Mouse (Mus musculus) intestine, postnatal 0 days (tissue): ENCODE results near the gene Rnf152. TPM values are rescaled to one million over a fixed set of nuclear protein-coding genes. Genes with fewer than 3 reads are reported as not detected.

Experiments
- ATAC-seq: fragments of 200-750 bp; cut with Nextera tagmentation; 2 replicates; pipeline ENCODE4 v1.8.0; 2017; ENCODE audit warnings: mild to moderate bottlenecking, moderate TSS enrichment, moderate library complexity
- H3K27ac ChIP-seq: fragments of 300-500 bp; sonication (generic); 2 replicates; pipeline ENCODE4 v1.5.1; 2014; ENCODE audit warnings: mild to moderate bottlenecking, low read depth, low read length, moderate library complexity
- H3K27me3 ChIP-seq: fragments of 300-500 bp; sonication (generic); replicated peaks from 2 replicates; pipeline ENCODE4 v1.6.1; 2014; ENCODE audit warnings: low read length, mixed read lengths; ENCODE audit not compliant: control insufficient read depth, insufficient read depth
- H3K36me3 ChIP-seq: fragments of 300-500 bp; sonication (generic); 2 replicates; pipeline ENCODE4 v1.6.1; 2014; ENCODE audit warnings: mild to moderate bottlenecking, moderate library complexity; ENCODE audit not compliant: control insufficient read depth, insufficient read depth
- H3K4me1 ChIP-seq: fragments of 300-500 bp; sonication (generic); replicated peaks from 2 replicates; pipeline ENCODE4 v1.6.1; 2014; ENCODE audit warnings: antibody characterized with exemption, low read length, mixed read lengths; ENCODE audit not compliant: control insufficient read depth, insufficient read depth
- H3K4me2 ChIP-seq: fragments of 300-500 bp; sonication (generic); replicated peaks from 2 replicates; pipeline ENCODE4 v1.6.1; 2014; ENCODE audit warnings: low read depth, mild to moderate bottlenecking, moderate library complexity
- H3K4me3 ChIP-seq: fragments of 300-500 bp; sonication (generic); 2 replicates; pipeline ENCODE4 v1.5.1; 2014; ENCODE audit warnings: low read depth, low read length
- H3K9ac ChIP-seq: fragments of 300-500 bp; sonication (generic); 2 replicates; pipeline ENCODE4 v1.6.1; 2014; ENCODE audit warnings: mild to moderate bottlenecking, low read depth, low read length
- H3K9me3 ChIP-seq: fragments of 300-500 bp; sonication (generic); 2 replicates; pipeline ENCODE4 v1.6.1; 2016; ENCODE audit warnings: mixed run types; ENCODE audit not compliant: control insufficient read depth
- CTCF ChIP-seq: sonication (generic); IDR thresholded peaks from 2 replicates; pipeline ENCODE4 v1.5.1; 2016; ENCODE audit warnings: low read depth, mild to moderate bottlenecking, control low read depth, antibody characterized with exemption, moderate library complexity
- WGBS: fragments of 180-500 bp; shearing (Covaris S2); extraction: QIAGEN DNeasy Blood & Tissue Kit; methylation state at CpG from one replicate; pipeline ENCODE4 v1.1.7; 2014; 5-methylcytosine and 5-hydroxymethylcytosine counted together
- polyA plus RNA-seq: library from polyadenylated mRNA; unstranded; fragments of >200 nt; fragmentation: Nextera tagmentation; extraction: Ambion mirVana; gene quantifications from 2 replicates; pipeline ENCODE4 v1.2.1, GENCODE M21; 2015

Rnf152 gene
- polyA plus RNA-seq, 1 experiment from 2014 or later = 1.8 TPM

GRCm38 (mm10) chr1:105291859-105292258 lies 64.7 kb downstream of the Rnf152 start:
- Histone ChIP-seq H3K27me3 (no peaks in the 10 kb centered on the region), H3K4me2 (no peak overlapping the region), H3K27ac (no peak overlapping the region), H3K4me3 (no peak overlapping the region), H3K9me3 (no peaks in the 10 kb centered on the region), H3K4me1 (no peaks in the 10 kb centered on the region), H3K9ac (no peak overlapping the region), H3K36me3 (no peaks in the 10 kb centered on the region)
- no peak for TF ChIP-seq CTCF
- no peak for ATAC-seq
- 83% methylated on average over 2 of the region's 2 CpGs for WGBS

- ATAC-seq = no peak
- Histone ChIP-seq H3K9me3 (no peaks in the 10 kb centered on the region), H3K9ac (no peak overlapping the region), H3K4me1 (no peaks in the 10 kb centered on the region), H3K27me3 (no peaks in the 10 kb centered on the region), H3K36me3 (peaks cover 7% of the 10 kb centered on the region), H3K4me3 (no peak overlapping the region), H3K27ac (no peak overlapping the region), H3K4me2 (no peak overlapping the region)
- 81% methylated on average over 4 of the region's 4 CpGs for WGBS
- TF ChIP-seq CTCF = no peak
Observed at GRCm38 (mm10) chr1:105287536-105287935, 69.0 kb downstream of the Rnf152 start.

- 88% methylated on average over 5 of the region's 5 CpGs for WGBS
- no peak overlapping the region for H3K27ac ChIP-seq
- H3K4me3 ChIP-seq = no peak overlapping the region
- no peaks in the 10 kb centered on the region for H3K4me1 ChIP-seq
- H3K36me3 ChIP-seq = peaks cover 7% of the 10 kb centered on the region
- ATAC-seq = no peak
- no peaks in the 10 kb centered on the region for H3K27me3 ChIP-seq
- no peak for TF ChIP-seq CTCF
- no peak overlapping the region for H3K9ac ChIP-seq
- no peaks in the 10 kb centered on the region for H3K9me3 ChIP-seq
- no peak overlapping the region for H3K4me2 ChIP-seq
Observed at GRCm38 (mm10) chr1:105286906-105287305, 69.6 kb downstream of the Rnf152 start.

GRCm38 (mm10) chr1:105285001-105285400 lies 71.5 kb downstream of the Rnf152 start:
- no peak for TF ChIP-seq CTCF
- Histone ChIP-seq H3K9ac (no peak overlapping the region), H3K27ac (no peak overlapping the region), H3K4me2 (no peak overlapping the region), H3K36me3 (peaks cover 7% of the 10 kb centered on the region), H3K4me1 (no peaks in the 10 kb centered on the region), H3K9me3 (no peaks in the 10 kb centered on the region), H3K4me3 (no peak overlapping the region), H3K27me3 (no peaks in the 10 kb centered on the region)
- ATAC-seq = no peak
- 66% methylated on average over 4 of the region's 4 CpGs for WGBS

- no peak for ATAC-seq
Observed at GRCm38 (mm10) chr1:105284116-105284515, 72.4 kb downstream of the Rnf152 start.

GRCm38 (mm10) chr1:105281277-105281676 lies 75.2 kb downstream of the Rnf152 start:
- TF ChIP-seq CTCF = no peak
- ATAC-seq = no peak
- H3K27me3 ChIP-seq = no peaks in the 10 kb centered on the region
- H3K36me3 ChIP-seq = peaks cover 7% of the 10 kb centered on the region
- H3K4me1 ChIP-seq = no peaks in the 10 kb centered on the region
- H3K4me2 ChIP-seq = no peak overlapping the region
- H3K9me3 ChIP-seq = no peaks in the 10 kb centered on the region
- WGBS = 31% methylated on average over 3 of the region's 3 CpGs
- no peak overlapping the region for H3K27ac ChIP-seq
- H3K9ac ChIP-seq = no peak overlapping the region
- H3K4me3 ChIP-seq = no peak overlapping the region

More at GRCm38 (mm10) chr1:105284116-105284515, 72.4 kb downstream of the Rnf152 start:
- Histone ChIP-seq H3K4me2 (no peak overlapping the region), H3K27me3 (no peaks in the 10 kb centered on the region), H3K9ac (no peak overlapping the region), H3K9me3 (no peaks in the 10 kb centered on the region), H3K27ac (no peak overlapping the region), H3K4me1 (no peaks in the 10 kb centered on the region), H3K36me3 (peaks cover 7% of the 10 kb centered on the region), H3K4me3 (no peak overlapping the region)
- WGBS = 79% methylated on average over 8 of the region's 8 CpGs
- TF ChIP-seq CTCF = no peak

DNA sequence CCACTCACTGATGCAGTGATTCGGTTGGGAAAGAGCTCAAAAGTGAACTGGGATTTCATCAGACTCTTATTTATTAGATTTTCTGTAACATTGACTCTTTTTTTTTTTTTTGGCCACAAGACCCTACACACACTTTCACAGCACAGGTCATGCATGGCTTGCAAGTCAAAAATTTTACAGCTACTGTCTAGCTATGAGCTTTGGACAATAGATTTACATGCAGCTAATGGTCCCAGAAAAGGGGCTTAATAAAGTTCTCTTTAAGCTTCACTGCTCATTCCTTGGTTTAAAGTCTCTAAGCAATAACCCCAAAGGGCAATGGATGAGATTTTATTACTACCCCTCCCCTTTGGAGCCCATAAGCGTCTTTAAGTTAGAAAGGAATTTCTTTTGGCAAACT lies 76.3 kb downstream of the Rnf152 start:
- H3K4me2 ChIP-seq = no peak overlapping the region
- H3K9me3 ChIP-seq = no peaks in the 10 kb centered on the region
- H3K9ac ChIP-seq = no peak overlapping the region
- H3K36me3 ChIP-seq = peaks cover 7% of the 10 kb centered on the region
- no peak for TF ChIP-seq CTCF
- H3K27ac ChIP-seq = no peak overlapping the region
- no peaks in the 10 kb centered on the region for H3K27me3 ChIP-seq
- no peaks in the 10 kb centered on the region for H3K4me1 ChIP-seq
- no peak for ATAC-seq
- no peak overlapping the region for H3K4me3 ChIP-seq
- 69% methylated on average over 2 of the region's 2 CpGs for WGBS
